Mouse (Mus musculus) thymus, adult 2 months (tissue): ENCODE data around the gene Sept9.

Experiments
- CTCF ChIP-seq: fragments of 200-500 bp; IDR thresholded peaks from 2 replicates; pipeline ENCODE4 v1.5.1; 2012; ENCODE audit warnings: mild to moderate bottlenecking, control low read depth, low read length, moderate library complexity, borderline replicate concordance; ENCODE audit not compliant: control insufficient read depth, poor library complexity, insufficient read depth; ENCODE audit errors: extremely low read depth
- POLR2A ChIP-seq: fragments of 200-500 bp; IDR thresholded peaks from 2 replicates; pipeline ENCODE4 v1.6.1; 2012; ENCODE audit warnings: mild to moderate bottlenecking, low read length, control low read depth, moderate library complexity; ENCODE audit not compliant: control insufficient read depth, poor library complexity, insufficient read depth; ENCODE audit errors: extremely low read depth

DNA sequence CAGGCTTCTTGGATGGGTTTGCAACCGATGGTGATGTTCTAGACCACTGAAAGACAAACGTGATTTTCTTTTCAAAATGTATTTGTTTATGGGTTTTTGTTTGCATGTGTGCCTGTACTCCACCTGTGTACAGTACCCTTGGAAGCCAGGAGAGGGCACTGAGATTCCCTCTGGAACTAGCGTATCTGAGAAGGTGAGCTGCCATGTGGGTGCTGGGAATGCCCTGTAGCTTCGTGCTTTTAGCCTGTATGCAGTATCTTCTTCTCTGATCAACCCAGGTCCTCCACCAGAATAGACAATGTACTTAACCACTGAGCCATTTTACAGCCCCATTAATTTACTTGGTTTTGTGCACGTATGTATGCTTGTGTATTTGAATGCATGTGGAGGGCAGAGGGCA, 15.6 kb upstream of the Sept9 start:
- TF ChIP-seq CTCF (no peak), POLR2A (no peak)
